Mouse (Mus musculus): ENCODE data around the gene Satb1. TPM values are rescaled to one million over a fixed set of nuclear protein-coding genes. Genes with fewer than 3 reads are reported as not detected.

Gene Satb1
- polyA plus RNA-seq, 1 experiment from 2014 or later: 4.0 TPM

GRCm38 (mm10) chr17:51777813-51778212 is 55.3 kb downstream of the Satb1 start:
- DNase-seq (ENCODE audit: low spot score): no peak
- H3K27me3 ChIP-seq (replicated peaks; ENCODE audit: control insufficient read depth, insufficient read depth, low read length): no peaks in the 10 kb centered on the region
- H3K4me1 ChIP-seq (replicated peaks; ENCODE audit: control insufficient read depth, insufficient read depth, low read length): no peaks in the 10 kb centered on the region
- no peak for ATAC-seq (replicated peaks; ENCODE audit: low FRiP score)
- no peaks in the 10 kb centered on the region for H3K9me3 ChIP-seq (ENCODE audit: control insufficient read depth, low read length)
- 67% methylated on average over 1 of the region's 1 CpGs for WGBS
- no peak overlapping the region for H3K4me3 ChIP-seq (ENCODE audit: low read depth, low read length)
- no peak overlapping the region for H3K9ac ChIP-seq (ENCODE audit: low read depth, low read length)
- no peaks in the 10 kb centered on the region for H3K36me3 ChIP-seq (ENCODE audit: control insufficient read depth, insufficient read depth, low read length)
- no peak overlapping the region for H3K4me2 ChIP-seq
- no peak overlapping the region for H3K27ac ChIP-seq (ENCODE audit: low read depth, low read length)

DNA sequence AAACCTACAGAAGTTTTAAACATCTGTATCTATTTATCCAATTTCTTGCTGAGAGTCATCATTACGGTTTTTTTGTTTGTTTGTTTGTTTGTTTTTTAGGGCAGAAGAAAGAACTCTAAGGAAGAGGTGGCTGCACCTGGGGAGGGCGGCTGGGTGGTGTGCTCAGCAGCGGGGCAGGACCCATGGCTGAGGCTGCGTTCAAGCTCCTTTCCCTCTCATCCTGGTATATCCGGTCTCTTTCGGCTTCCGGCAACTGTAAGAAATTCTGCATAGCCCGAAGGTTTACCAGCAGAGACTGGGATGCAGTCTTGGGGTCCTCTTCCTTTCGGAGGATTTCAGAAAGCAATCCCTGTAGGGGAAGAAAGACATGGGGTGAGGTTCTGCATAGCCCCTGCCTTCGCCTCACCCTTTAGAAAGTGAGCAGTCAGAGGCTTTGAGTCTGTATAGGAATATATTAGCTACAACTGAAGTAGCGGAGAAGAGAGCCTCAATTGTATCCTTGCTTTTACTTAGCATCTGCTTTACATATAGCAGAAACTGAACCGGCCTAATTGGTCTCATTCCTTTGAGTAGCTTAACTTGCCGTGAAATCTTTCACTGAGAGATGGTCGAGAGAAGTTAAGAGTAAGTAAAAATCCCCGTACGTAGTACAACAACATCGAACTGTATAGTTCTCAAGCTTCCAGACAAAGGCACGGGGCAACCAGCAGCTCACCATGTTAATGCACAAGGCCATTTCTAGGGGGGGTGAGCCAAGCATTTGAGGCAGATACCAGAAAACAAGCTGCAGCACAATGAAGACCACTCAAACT is 57.8 kb downstream of the Satb1 start:
- H3K27me3 ChIP-seq (replicated peaks; ENCODE audit: control insufficient read depth, insufficient read depth, low read length): no peaks in the 10 kb centered on the region
- no peaks in the 10 kb centered on the region for H3K36me3 ChIP-seq (ENCODE audit: control insufficient read depth, insufficient read depth, low read length)
- H3K4me2 ChIP-seq: no peak overlapping the region
- WGBS: 90% methylated on average over 18 of the region's 18 CpGs
- no peak overlapping the region for H3K9ac ChIP-seq (ENCODE audit: low read depth, low read length)
- no peak overlapping the region for H3K4me3 ChIP-seq (ENCODE audit: low read depth, low read length)
- DNase-seq (ENCODE audit: low spot score) (no peak), ATAC-seq (replicated peaks; ENCODE audit: low FRiP score) (no peak)
- H3K4me1 ChIP-seq (replicated peaks; ENCODE audit: control insufficient read depth, insufficient read depth, low read length): no peaks in the 10 kb centered on the region
- no peak overlapping the region for H3K27ac ChIP-seq (ENCODE audit: low read depth, low read length)
- no peaks in the 10 kb centered on the region for H3K9me3 ChIP-seq (ENCODE audit: control insufficient read depth, low read length)

GRCm38 (mm10) chr17:51763600-51763999 is 69.5 kb downstream of the Satb1 start:
- H3K9me3 ChIP-seq (ENCODE audit: control insufficient read depth, low read length): no peaks in the 10 kb centered on the region
- H3K9ac ChIP-seq (ENCODE audit: low read depth, low read length): no peak overlapping the region
- no peak overlapping the region for H3K4me3 ChIP-seq (ENCODE audit: low read depth, low read length)
- H3K27me3 ChIP-seq (replicated peaks; ENCODE audit: control insufficient read depth, insufficient read depth, low read length): no peaks in the 10 kb centered on the region
- no peaks in the 10 kb centered on the region for H3K36me3 ChIP-seq (ENCODE audit: control insufficient read depth, insufficient read depth, low read length)
- DNase-seq (ENCODE audit: low spot score): no peak
- 82% methylated on average over 8 of the region's 8 CpGs for WGBS
- no peak overlapping the region for H3K27ac ChIP-seq (ENCODE audit: low read depth, low read length)
- no peak for ATAC-seq (replicated peaks; ENCODE audit: low FRiP score)
- H3K4me1 ChIP-seq (replicated peaks; ENCODE audit: control insufficient read depth, insufficient read depth, low read length): no peaks in the 10 kb centered on the region
- H3K4me2 ChIP-seq: no peak overlapping the region

- no peaks in the 10 kb centered on the region for H3K9me3 ChIP-seq (ENCODE audit: control insufficient read depth, low read length)
- H3K27me3 ChIP-seq (replicated peaks; ENCODE audit: control insufficient read depth, insufficient read depth, low read length): no peaks in the 10 kb centered on the region
- WGBS: 67% methylated on average over 7 of the region's 7 CpGs
- H3K9ac ChIP-seq (ENCODE audit: low read depth, low read length): no peak overlapping the region
- H3K4me2 ChIP-seq: no peak overlapping the region
- H3K4me3 ChIP-seq (ENCODE audit: low read depth, low read length): no peak overlapping the region
- H3K27ac ChIP-seq (ENCODE audit: low read depth, low read length): no peak overlapping the region
- H3K4me1 ChIP-seq (replicated peaks; ENCODE audit: control insufficient read depth, insufficient read depth, low read length): no peaks in the 10 kb centered on the region
- no peaks in the 10 kb centered on the region for H3K36me3 ChIP-seq (ENCODE audit: control insufficient read depth, insufficient read depth, low read length)
- no peak for DNase-seq (ENCODE audit: low spot score)
- no peak for ATAC-seq (replicated peaks; ENCODE audit: low FRiP score)
Measured at GRCm38 (mm10) chr17:51762503-51762902, 70.6 kb downstream of the Satb1 start.

GRCm38 (mm10) chr17:51760997-51761655 is 72.0 kb downstream of the Satb1 start:
- Histone ChIP-seq H3K9me3 (ENCODE audit: control insufficient read depth, low read length) (no peaks in the 10 kb centered on the region), H3K4me3 (ENCODE audit: low read depth, low read length) (no peak overlapping the region), H3K36me3 (ENCODE audit: control insufficient read depth, insufficient read depth, low read length) (no peaks in the 10 kb centered on the region), H3K9ac (ENCODE audit: low read depth, low read length) (no peak overlapping the region), H3K4me1 (replicated peaks; ENCODE audit: control insufficient read depth, insufficient read depth, low read length) (no peaks in the 10 kb centered on the region), H3K4me2 (no peak overlapping the region), H3K27ac (ENCODE audit: low read depth, low read length) (no peak overlapping the region), H3K27me3 (replicated peaks; ENCODE audit: control insufficient read depth, insufficient read depth, low read length) (no peaks in the 10 kb centered on the region)
- 81% methylated on average over 17 of the region's 17 CpGs for WGBS
- DNase-seq (ENCODE audit: low spot score) (no peak), ATAC-seq (replicated peaks; ENCODE audit: low FRiP score) (no peak)

GRCm38 (mm10) chr17:51760251-51760887 is 72.7 kb downstream of the Satb1 start:
- Histone ChIP-seq H3K27me3 (replicated peaks; ENCODE audit: control insufficient read depth, insufficient read depth, low read length) (no peaks in the 10 kb centered on the region), H3K27ac (ENCODE audit: low read depth, low read length) (no peak overlapping the region), H3K4me2 (no peak overlapping the region), H3K4me3 (ENCODE audit: low read depth, low read length) (no peak overlapping the region), H3K9me3 (ENCODE audit: control insufficient read depth, low read length) (no peaks in the 10 kb centered on the region), H3K9ac (ENCODE audit: low read depth, low read length) (no peak overlapping the region), H3K36me3 (ENCODE audit: control insufficient read depth, insufficient read depth, low read length) (no peaks in the 10 kb centered on the region), H3K4me1 (replicated peaks; ENCODE audit: control insufficient read depth, insufficient read depth, low read length) (no peaks in the 10 kb centered on the region)
- no peak for ATAC-seq (replicated peaks; ENCODE audit: low FRiP score)
- 80% methylated on average over 17 of the region's 17 CpGs for WGBS
- no peak for DNase-seq (ENCODE audit: low spot score)

DNA sequence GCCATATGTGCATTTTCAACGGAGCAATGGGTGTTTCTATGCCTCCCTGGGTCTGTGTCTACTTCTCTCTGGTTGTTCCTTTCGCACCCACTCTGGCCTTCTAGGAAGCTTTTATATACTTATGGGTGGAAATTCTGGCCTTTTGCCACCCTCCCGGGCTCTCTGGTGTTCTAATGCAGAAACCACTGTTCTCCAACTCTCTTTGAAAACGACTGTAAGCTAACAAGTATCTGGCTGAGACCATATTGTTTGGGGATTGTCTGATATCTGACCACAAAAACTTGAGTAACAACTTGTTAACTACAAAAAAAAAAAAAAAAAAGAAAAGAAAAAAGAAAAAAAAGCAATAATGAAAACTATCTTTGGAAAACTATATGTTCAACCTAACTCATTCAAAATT is 73.6 kb downstream of the Satb1 start:
- Histone ChIP-seq H3K36me3 (ENCODE audit: control insufficient read depth, insufficient read depth, low read length) (no peaks in the 10 kb centered on the region), H3K4me2 (no peak overlapping the region), H3K4me1 (replicated peaks; ENCODE audit: control insufficient read depth, insufficient read depth, low read length) (no peaks in the 10 kb centered on the region), H3K27ac (ENCODE audit: low read depth, low read length) (no peak overlapping the region), H3K9me3 (ENCODE audit: control insufficient read depth, low read length) (no peaks in the 10 kb centered on the region), H3K4me3 (ENCODE audit: low read depth, low read length) (no peak overlapping the region), H3K27me3 (replicated peaks; ENCODE audit: control insufficient read depth, insufficient read depth, low read length) (no peaks in the 10 kb centered on the region), H3K9ac (ENCODE audit: low read depth, low read length) (no peak overlapping the region)
- DNase-seq (ENCODE audit: low spot score) (no peak), ATAC-seq (replicated peaks; ENCODE audit: low FRiP score) (no peak)
- 70% methylated on average over 4 of the region's 4 CpGs for WGBS

GRCm38 (mm10) chr17:51752142-51752541 is 80.9 kb downstream of the Satb1 start:
- Histone ChIP-seq H3K9me3 (ENCODE audit: control insufficient read depth, low read length) (no peaks in the 10 kb centered on the region), H3K36me3 (ENCODE audit: control insufficient read depth, insufficient read depth, low read length) (no peaks in the 10 kb centered on the region), H3K9ac (ENCODE audit: low read depth, low read length) (no peak overlapping the region), H3K4me1 (replicated peaks; ENCODE audit: control insufficient read depth, insufficient read depth, low read length) (no peaks in the 10 kb centered on the region), H3K4me3 (ENCODE audit: low read depth, low read length) (no peak overlapping the region), H3K27me3 (replicated peaks; ENCODE audit: control insufficient read depth, insufficient read depth, low read length) (no peaks in the 10 kb centered on the region), H3K27ac (ENCODE audit: low read depth, low read length) (no peak overlapping the region), H3K4me2 (no peak overlapping the region)
- 77% methylated on average over 4 of the region's 4 CpGs for WGBS
- DNase-seq (ENCODE audit: low spot score) (no peak), ATAC-seq (replicated peaks; ENCODE audit: low FRiP score) (no peak)
